Mouse (Mus musculus) neural tube, embryonic 12.5 days (tissue): ENCODE results near the gene Jade2. TPM values are rescaled to one million over a fixed set of nuclear protein-coding genes. Genes with fewer than 3 reads are reported as not detected.
A peak's percentile ranks its signal among the peaks of the same experiment; 100 is the strongest.

Experiments used
- ATAC-seq: fragments of 200-750 bp; cut with Nextera tagmentation; 2 replicates; pipeline ENCODE4 v1.8.0; 2017; ENCODE audit warnings: low read depth, mild to moderate bottlenecking, moderate TSS enrichment, moderate library complexity; ENCODE audit not compliant: low FRiP score
- H3K27ac ChIP-seq: fragments of 300-500 bp; sonication (generic); 2 replicates; pipeline ENCODE4 v1.5.1; 2016
- H3K27me3 ChIP-seq: fragments of 300-500 bp; sonication (generic); replicated peaks from 2 replicates; pipeline ENCODE4 v1.6.1; 2016; ENCODE audit warnings: mild to moderate bottlenecking
- H3K36me3 ChIP-seq: fragments of 300-500 bp; sonication (generic); 2 replicates; pipeline ENCODE4 v1.6.1; 2016; ENCODE audit warnings: mild to moderate bottlenecking
- H3K4me1 ChIP-seq: fragments of 300-500 bp; sonication (generic); 2 replicates; pipeline ENCODE4 v1.6.1; 2016
- H3K4me2 ChIP-seq: fragments of 300-500 bp; sonication (generic); replicated peaks from 2 replicates; pipeline ENCODE4 v1.6.1; 2016; ENCODE audit warnings: mild to moderate bottlenecking
- H3K4me3 ChIP-seq: fragments of 300-500 bp; sonication (generic); 2 replicates; pipeline ENCODE4 v1.5.1; 2016
- H3K9ac ChIP-seq: fragments of 300-500 bp; sonication (generic); 2 replicates; pipeline ENCODE4 v1.6.1; 2016; ENCODE audit warnings: mild to moderate bottlenecking
- H3K9me3 ChIP-seq: fragments of 300-500 bp; sonication (generic); 2 replicates; pipeline ENCODE4 v1.6.1; 2016; ENCODE audit warnings: mild to moderate bottlenecking
- WGBS: fragments of 180-500 bp; shearing (Covaris S2); methylation state at CpG from one replicate; pipeline ENCODE4 v1.1.7; 2016; 5-methylcytosine and 5-hydroxymethylcytosine counted together
- polyA plus RNA-seq: library from polyadenylated mRNA; unstranded; fragments of >200 nt; fragmentation: Nextera tagmentation; extraction: Ambion mirVana; gene quantifications from 2 replicates; pipeline ENCODE4 v1.2.1, GENCODE M21; 2016

Jade2 gene
- polyA plus RNA-seq, 1 experiment from 2014 or later: 0.23 TPM

GRCm38 (mm10) chr11:51841149-51841548, 16.3 kb downstream of the Jade2 start:
- no peak overlapping the region for H3K4me2 ChIP-seq
- ATAC-seq: no peak
- no peaks in the 10 kb centered on the region for H3K4me1 ChIP-seq
- H3K27ac ChIP-seq: no peak overlapping the region
- H3K9ac ChIP-seq: no peak overlapping the region
- 73% methylated on average over 9 of the region's 9 CpGs for WGBS
- H3K27me3 ChIP-seq: no peaks in the 10 kb centered on the region
- H3K36me3 ChIP-seq: no peaks in the 10 kb centered on the region
- H3K4me3 ChIP-seq: no peak overlapping the region
- H3K9me3 ChIP-seq: no peaks in the 10 kb centered on the region

- Histone ChIP-seq H3K4me2 (no peak overlapping the region), H3K9ac (no peak overlapping the region), H3K4me1 (no peaks in the 10 kb centered on the region), H3K36me3 (no peaks in the 10 kb centered on the region), H3K9me3 (no peaks in the 10 kb centered on the region), H3K4me3 (no peak overlapping the region), H3K27me3 (no peaks in the 10 kb centered on the region), H3K27ac (no peak overlapping the region)
- no peak for ATAC-seq
- 88% methylated on average over 9 of the region's 9 CpGs for WGBS
Measured at GRCm38 (mm10) chr11:51840657-51841056, 16.8 kb downstream of the Jade2 start.

- Histone ChIP-seq H3K4me1 (no peaks in the 10 kb centered on the region), H3K4me2 (no peak overlapping the region), H3K27ac (no peak overlapping the region), H3K36me3 (no peaks in the 10 kb centered on the region), H3K27me3 (no peaks in the 10 kb centered on the region), H3K9me3 (no peaks in the 10 kb centered on the region), H3K9ac (no peak overlapping the region), H3K4me3 (no peak overlapping the region)
- 90% methylated on average over 11 of the region's 11 CpGs for WGBS
- no peak for ATAC-seq
Measured at GRCm38 (mm10) chr11:51839973-51840372, 17.5 kb downstream of the Jade2 start.

GRCm38 (mm10) chr11:51839106-51839505, 18.3 kb downstream of the Jade2 start:
- H3K4me3 ChIP-seq: no peak overlapping the region
- no peak overlapping the region for H3K9ac ChIP-seq
- no peak overlapping the region for H3K4me2 ChIP-seq
- whole genome bisulfite sequencing: 82% methylated on average over 2 of the region's 2 CpGs
- ATAC-seq: no peak
- H3K27ac ChIP-seq: no peak overlapping the region
- H3K9me3 ChIP-seq: no peaks in the 10 kb centered on the region
- no peaks in the 10 kb centered on the region for H3K27me3 ChIP-seq
- H3K36me3 ChIP-seq: no peaks in the 10 kb centered on the region
- no peaks in the 10 kb centered on the region for H3K4me1 ChIP-seq

GRCm38 (mm10) chr11:51837164-51838153, 20.0 kb downstream of the Jade2 start:
- ATAC-seq: no peak
- WGBS: 83% methylated on average over 8 of the region's 8 CpGs
- Histone ChIP-seq H3K4me2 (no peak overlapping the region), H3K4me1 (peaks cover 2% of the 10 kb centered on the region; the same call in 1 of the 2 replicates), H3K36me3 (no peaks in the 10 kb centered on the region), H3K27me3 (no peaks in the 10 kb centered on the region), H3K9ac (no peak overlapping the region), H3K27ac (no peak overlapping the region), H3K9me3 (no peaks in the 10 kb centered on the region), H3K4me3 (no peak overlapping the region)

GRCm38 (mm10) chr11:51836506-51836905, 20.9 kb downstream of the Jade2 start:
- peaks cover 3% of the 10 kb centered on the region; the same call in 1 of the 2 replicates for H3K4me1 ChIP-seq
- H3K9me3 ChIP-seq: no peaks in the 10 kb centered on the region
- H3K27ac ChIP-seq: no peak overlapping the region
- 93% methylated on average over 6 of the region's 6 CpGs for WGBS
- no peak for ATAC-seq
- H3K4me2 ChIP-seq: no peak overlapping the region
- H3K9ac ChIP-seq: no peak overlapping the region
- H3K36me3 ChIP-seq: no peaks in the 10 kb centered on the region
- no peaks in the 10 kb centered on the region for H3K27me3 ChIP-seq
- H3K4me3 ChIP-seq: no peak overlapping the region

GRCm38 (mm10) chr11:51835598-51835997, 21.9 kb downstream of the Jade2 start:
- Histone ChIP-seq H3K4me2 (no peak overlapping the region), H3K27me3 (no peaks in the 10 kb centered on the region), H3K36me3 (no peaks in the 10 kb centered on the region), H3K27ac (no peak overlapping the region), H3K4me1 (peaks cover 3% of the 10 kb centered on the region; the same call in 1 of the 2 replicates), H3K9ac (no peak overlapping the region), H3K4me3 (no peak overlapping the region), H3K9me3 (no peaks in the 10 kb centered on the region)
- WGBS: 96% methylated on average over 12 of the region's 12 CpGs
- ATAC-seq: no peak

GRCm38 (mm10) chr11:51834067-51834411, 23.4 kb downstream of the Jade2 start:
- Histone ChIP-seq H3K9ac (no peak overlapping the region), H3K27me3 (no peaks in the 10 kb centered on the region), H3K9me3 (no peaks in the 10 kb centered on the region), H3K4me1 (peaks cover 3% of the 10 kb centered on the region; the same call in 1 of the 2 replicates), H3K4me2 (no peak overlapping the region), H3K27ac (no peak overlapping the region), H3K4me3 (no peak overlapping the region), H3K36me3 (no peaks in the 10 kb centered on the region)
- no peak for ATAC-seq
- 93% methylated on average over 8 of the region's 8 CpGs for WGBS

- no peak overlapping the region for H3K27ac ChIP-seq
- H3K4me3 ChIP-seq: no peak overlapping the region
- no peaks in the 10 kb centered on the region for H3K36me3 ChIP-seq
- H3K9ac ChIP-seq: no peak overlapping the region
- no peak for ATAC-seq
- H3K27me3 ChIP-seq: no peaks in the 10 kb centered on the region
- H3K4me1 ChIP-seq: peaks cover 3% of the 10 kb centered on the region; the same call in 1 of the 2 replicates
- no peak overlapping the region for H3K4me2 ChIP-seq
- WGBS: 88% methylated on average over 10 of the region's 10 CpGs
- no peaks in the 10 kb centered on the region for H3K9me3 ChIP-seq
Measured at GRCm38 (mm10) chr11:51833393-51834066, 23.9 kb downstream of the Jade2 start.

- ATAC-seq: no peak
- 81% methylated on average over 5 of the region's 5 CpGs for WGBS
- Histone ChIP-seq H3K9ac (no peak overlapping the region), H3K27me3 (no peaks in the 10 kb centered on the region), H3K9me3 (no peaks in the 10 kb centered on the region), H3K27ac (no peak overlapping the region), H3K36me3 (no peaks in the 10 kb centered on the region), H3K4me2 (no peak overlapping the region), H3K4me1 (peaks cover 3% of the 10 kb centered on the region; the same call in 1 of the 2 replicates), H3K4me3 (no peak overlapping the region)
Measured at GRCm38 (mm10) chr11:51832992-51833391, 24.5 kb downstream of the Jade2 start.

GRCm38 (mm10) chr11:51831962-51832909, 25.2 kb downstream of the Jade2 start:
- H3K27ac ChIP-seq: no peak overlapping the region
- H3K4me2 ChIP-seq: no peak overlapping the region
- H3K9me3 ChIP-seq: no peaks in the 10 kb centered on the region
- H3K36me3 ChIP-seq: no peaks in the 10 kb centered on the region
- no peaks in the 10 kb centered on the region for H3K27me3 ChIP-seq
- 0 out of 2 replicates have a peak overlapping the region, but pooled peaks have one; percentile 10 for H3K9ac ChIP-seq
- no peak for ATAC-seq
- WGBS: 71% methylated on average over 4 of the region's 4 CpGs
- H3K4me3 ChIP-seq: no peak overlapping the region
- peaks cover 3% of the 10 kb centered on the region; the same call in 1 of the 2 replicates for H3K4me1 ChIP-seq
